Mouse (Mus musculus): ENCODE data around the gene Cdk5r2. TPM values are rescaled to one million over a fixed set of nuclear protein-coding genes. Genes with fewer than 3 reads are reported as not detected.
"Not testable (repeated sequence)": the region's sequence is repeated elsewhere in the genome, so short reads cannot be mapped to it uniquely, and the experiment has no call there.

Cdk5r2 gene
- polyA plus RNA-seq (2016; fragmentation: Nextera tagmentation; extraction: Ambion mirVana), result not detected in 2 replicates

- peak within 1 kb of the TSS; percentile 61 for H3K27ac ChIP-seq
- peak within 1 kb of the TSS; percentile 73 for H3K4me3 ChIP-seq
- peaks cover 34% of the 10 kb centered on the region for H3K4me1 ChIP-seq
- peaks cover 100% of the 10 kb centered on the region for H3K27me3 ChIP-seq (ENCODE audit: low read depth, poor library complexity, severe bottlenecking)
- peak; percentile 87 for DNase-seq (ENCODE audit: low spot score)
- H3K9me3 ChIP-seq (replicated peaks), result no peaks in the 10 kb centered on the region
- WGBS, result 1% methylated on average over 39 of the region's 39 CpGs
- no peaks in the 10 kb centered on the region for H3K36me3 ChIP-seq
Measured at GRCm38 (mm10) chr1:74854306-74855056, at the start of gene Cdk5r2. Cdk5r2 (plus strand) TSS chr1:74854934.

GRCm38 (mm10) chr1:74805340-74805835, 49.3 kb upstream of the Cdk5r2 start:
- Histone ChIP-seq H3K36me3 (no peaks in the 10 kb centered on the region), H3K27ac (no peak overlapping the region), H3K4me3 (no peak overlapping the region), H3K9me3 (replicated peaks) (no peaks in the 10 kb centered on the region), H3K4me1 (peaks cover 65% of the 10 kb centered on the region), H3K27me3 (ENCODE audit: low read depth, poor library complexity, severe bottlenecking) (peaks cover 99% of the 10 kb centered on the region)
- 18% methylated on average over 4 of the region's 4 CpGs for WGBS
- no peak for DNase-seq (ENCODE audit: low spot score)

- no peak for DNase-seq (ENCODE audit: low spot score)
- H3K4me3 ChIP-seq, result no peak overlapping the region
Measured at GRCm38 (mm10) chr1:74805843-74806242, 48.9 kb upstream of the Cdk5r2 start.

GRCm38 (mm10) chr1:74806360-74807311, 48.1 kb upstream of the Cdk5r2 start:
- under 1% methylated on average over 38 of the region's 38 CpGs for WGBS
- Histone ChIP-seq H3K4me3 (peak overlapping the region; percentile 40), H3K36me3 (no peaks in the 10 kb centered on the region), H3K27me3 (ENCODE audit: low read depth, poor library complexity, severe bottlenecking) (peaks cover 99% of the 10 kb centered on the region), H3K9me3 (replicated peaks) (no peaks in the 10 kb centered on the region), H3K27ac (no peak overlapping the region), H3K4me1 (peaks cover 58% of the 10 kb centered on the region)
- DNase-seq (ENCODE audit: low spot score), result peak; percentile 66

More at GRCm38 (mm10) chr1:74805843-74806242, 48.9 kb upstream of the Cdk5r2 start:
- no peaks in the 10 kb centered on the region for H3K9me3 ChIP-seq (replicated peaks)
- WGBS, result 6% methylated on average over 5 of the region's 5 CpGs
- H3K27me3 ChIP-seq (ENCODE audit: low read depth, poor library complexity, severe bottlenecking), result peaks cover 99% of the 10 kb centered on the region
- no peaks in the 10 kb centered on the region for H3K36me3 ChIP-seq
- H3K4me1 ChIP-seq, result peaks cover 60% of the 10 kb centered on the region
- H3K27ac ChIP-seq, result no peak overlapping the region

GRCm38 (mm10) chr1:74807551-74808071, 47.1 kb upstream of the Cdk5r2 start:
- WGBS, result 2% methylated on average over 23 of the region's 23 CpGs
- peaks cover 98% of the 10 kb centered on the region for H3K27me3 ChIP-seq (ENCODE audit: low read depth, poor library complexity, severe bottlenecking)
- peak overlapping the region; percentile 54 for H3K27ac ChIP-seq
- peak overlapping the region; percentile 40 for H3K4me3 ChIP-seq
- peaks cover 50% of the 10 kb centered on the region for H3K4me1 ChIP-seq
- H3K36me3 ChIP-seq, result no peaks in the 10 kb centered on the region
- DNase-seq (ENCODE audit: low spot score), result peak; percentile 54
- no peaks in the 10 kb centered on the region for H3K9me3 ChIP-seq (replicated peaks)

GRCm38 (mm10) chr1:74808078-74808477, 46.7 kb upstream of the Cdk5r2 start:
- Histone ChIP-seq H3K4me3 (peak overlapping the region; percentile 40), H3K27me3 (ENCODE audit: low read depth, poor library complexity, severe bottlenecking) (peaks cover 98% of the 10 kb centered on the region), H3K4me1 (peaks cover 45% of the 10 kb centered on the region), H3K9me3 (replicated peaks) (no peaks in the 10 kb centered on the region), H3K27ac (peak overlapping the region; percentile 54; the same call in 1 of the 2 replicates), H3K36me3 (no peaks in the 10 kb centered on the region)
- peak; percentile 97 for DNase-seq (ENCODE audit: low spot score)
- WGBS, result under 1% methylated on average over 16 of the region's 16 CpGs

GRCm38 (mm10) chr1:74809007-74809406, 45.7 kb upstream of the Cdk5r2 start:
- Histone ChIP-seq H3K36me3 (no peaks in the 10 kb centered on the region), H3K4me3 (no peak overlapping the region), H3K4me1 (peaks cover 36% of the 10 kb centered on the region), H3K27ac (no peak overlapping the region), H3K9me3 (replicated peaks) (no peaks in the 10 kb centered on the region), H3K27me3 (ENCODE audit: low read depth, poor library complexity, severe bottlenecking) (peaks cover 94% of the 10 kb centered on the region)
- DNase-seq (ENCODE audit: low spot score), result no peak
- 62% methylated on average over 10 of the region's 10 CpGs for WGBS

GRCm38 (mm10) chr1:74814931-74815647, 39.6 kb upstream of the Cdk5r2 start:
- no peaks in the 10 kb centered on the region for H3K9me3 ChIP-seq (replicated peaks)
- no peak overlapping the region for H3K27ac ChIP-seq
- H3K4me3 ChIP-seq, result no peak overlapping the region
- no peak for DNase-seq (ENCODE audit: low spot score)
- peaks cover 33% of the 10 kb centered on the region for H3K27me3 ChIP-seq (ENCODE audit: low read depth, poor library complexity, severe bottlenecking)
- no peaks in the 10 kb centered on the region for H3K36me3 ChIP-seq
- 79% methylated on average over 9 of the region's 9 CpGs for WGBS
- peaks cover 10% of the 10 kb centered on the region; the same call in 1 of the 2 replicates for H3K4me1 ChIP-seq

GRCm38 (mm10) chr1:74815965-74816364, 38.8 kb upstream of the Cdk5r2 start:
- H3K9me3 ChIP-seq (replicated peaks); H3K27ac ChIP-seq; H3K4me3 ChIP-seq; DNase-seq (ENCODE audit: low spot score); H3K36me3 ChIP-seq; H3K4me1 ChIP-seq: not testable (repeated sequence)
- H3K27me3 ChIP-seq (ENCODE audit: low read depth, poor library complexity, severe bottlenecking), result peaks cover 25% of the 10 kb centered on the region
- 89% methylated on average over 6 of the region's 6 CpGs for WGBS

- peak; percentile 93 for DNase-seq (ENCODE audit: low spot score)
- no peaks in the 10 kb centered on the region for H3K36me3 ChIP-seq
- no peaks in the 10 kb centered on the region for H3K9me3 ChIP-seq (replicated peaks)
- peak overlapping the region; percentile 93 for H3K27ac ChIP-seq
- peaks cover 18% of the 10 kb centered on the region; the same call in 1 of the 2 replicates for H3K27me3 ChIP-seq (ENCODE audit: low read depth, poor library complexity, severe bottlenecking)
- H3K4me3 ChIP-seq, result peak overlapping the region; percentile 68
- 6% methylated on average over 38 of the region's 38 CpGs for WGBS
- H3K4me1 ChIP-seq, result peaks cover 10% of the 10 kb centered on the region; the same call in 1 of the 2 replicates
Measured at GRCm38 (mm10) chr1:74816612-74817199, 38.0 kb upstream of the Cdk5r2 start.

- Histone ChIP-seq H3K4me1 (peaks cover 10% of the 10 kb centered on the region; the same call in 1 of the 2 replicates), H3K36me3 (no peaks in the 10 kb centered on the region), H3K27me3 (ENCODE audit: low read depth, poor library complexity, severe bottlenecking) (peaks cover 14% of the 10 kb centered on the region; the same call in 1 of the 2 replicates), H3K9me3 (replicated peaks) (no peaks in the 10 kb centered on the region), H3K4me3 (peak overlapping the region; percentile 68), H3K27ac (peak overlapping the region; percentile 93)
- no peak for DNase-seq (ENCODE audit: low spot score)
- WGBS, result 18% methylated on average over 14 of the region's 14 CpGs
Measured at GRCm38 (mm10) chr1:74817219-74817618, 37.5 kb upstream of the Cdk5r2 start.

Measured in limb, embryonic 10.5 days (tissue).